Mouse (Mus musculus) ZHBTc4 (cell line): ENCODE results near the gene Tas2r143.

ENCODE experiments used
- DNase-seq: peaks from one replicate; pipeline ENCODE4 v3.0.0-alpha.2; 2011; ENCODE audit warnings: low read depth, low spot score

The Tas2r143 gene

GRCm38 (mm10) chr6:42397041-42397657 is 2.9 kb upstream of the Tas2r143 start:
- no peak for DNase-seq

DNA sequence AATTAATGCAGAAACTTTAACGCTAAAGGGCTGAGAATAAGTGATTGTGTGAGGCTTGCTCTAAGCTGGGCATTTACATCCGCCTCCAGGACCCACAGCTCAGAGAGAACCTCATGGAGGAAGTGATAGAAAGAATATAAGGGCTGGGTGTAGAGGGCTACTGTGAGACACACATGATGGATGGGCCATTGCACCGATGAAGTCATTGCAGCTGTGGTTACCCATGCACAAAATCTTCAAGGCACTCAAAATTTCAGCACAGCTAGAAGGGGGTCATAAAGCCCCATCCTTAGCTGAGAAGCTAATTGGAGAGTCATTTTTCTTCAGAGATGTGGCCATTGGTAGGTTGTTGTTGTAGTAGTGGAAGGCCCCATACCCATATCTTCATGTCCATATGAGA is 1.8 kb upstream of the Tas2r143 start:
- no peak for DNase-seq

- DNase-seq = no peak
Measured at GRCm38 (mm10) chr6:42398998-42399397, 1.0 kb upstream of the Tas2r143 start.

- no peak for DNase-seq
Measured at GRCm38 (mm10) chr6:42405134-42405533, 5.1 kb downstream of the Tas2r143 start, which contains the start of gene Tas2r135. Gene Tas2r135 (plus strand): TSS chr6:42405434.

GRCm38 (mm10) chr6:42419443-42419842 is 19.4 kb downstream of the Tas2r143 start:
- no peak for DNase-seq

GRCm38 (mm10) chr6:42421439-42421838 is 21.4 kb downstream of the Tas2r143 start:
- DNase-seq = no peak

DNA sequence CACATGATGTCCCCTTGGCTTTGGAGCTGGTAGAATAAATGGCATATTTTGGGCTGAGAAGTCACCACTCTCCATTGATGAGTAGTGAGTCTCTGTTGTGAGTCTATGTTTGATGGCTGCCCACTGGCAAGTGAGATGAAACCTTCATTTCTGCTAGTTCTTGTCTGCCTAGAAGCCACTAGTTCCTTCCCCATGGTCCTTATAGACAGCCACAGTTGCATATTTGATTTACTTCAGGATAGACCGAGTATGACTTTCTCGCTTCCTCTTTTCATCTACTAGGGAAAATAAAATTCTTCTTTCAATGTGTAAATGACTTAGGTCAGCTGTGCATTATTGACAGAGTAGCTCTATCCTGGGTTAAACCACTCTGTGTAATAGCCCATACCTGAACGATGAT is 24.4 kb downstream of the Tas2r143 start:
- DNase-seq = no peak

DNA sequence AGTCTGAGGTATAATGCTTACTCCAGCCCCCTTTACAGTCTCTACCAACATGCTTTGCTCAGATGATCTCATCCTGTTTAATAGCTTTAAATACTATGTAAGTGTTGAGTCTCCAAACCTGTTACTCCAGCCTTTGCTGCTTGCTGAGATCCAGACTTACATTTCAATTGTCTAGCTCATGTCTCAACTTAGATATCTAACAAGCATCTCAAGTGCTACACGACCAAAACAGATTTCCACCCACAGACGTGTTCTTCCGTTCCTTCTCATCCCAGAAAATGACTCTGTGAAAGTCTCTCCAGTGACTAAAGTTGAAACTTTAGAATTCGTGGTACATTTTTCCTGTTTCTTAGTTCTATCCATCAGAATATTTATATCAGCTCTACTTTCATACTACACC is 26.3 kb downstream of the Tas2r143 start:
- DNase-seq = no peak

GRCm38 (mm10) chr6:42433554-42433953 is 33.5 kb downstream of the Tas2r143 start:
- DNase-seq = no peak

DNA sequence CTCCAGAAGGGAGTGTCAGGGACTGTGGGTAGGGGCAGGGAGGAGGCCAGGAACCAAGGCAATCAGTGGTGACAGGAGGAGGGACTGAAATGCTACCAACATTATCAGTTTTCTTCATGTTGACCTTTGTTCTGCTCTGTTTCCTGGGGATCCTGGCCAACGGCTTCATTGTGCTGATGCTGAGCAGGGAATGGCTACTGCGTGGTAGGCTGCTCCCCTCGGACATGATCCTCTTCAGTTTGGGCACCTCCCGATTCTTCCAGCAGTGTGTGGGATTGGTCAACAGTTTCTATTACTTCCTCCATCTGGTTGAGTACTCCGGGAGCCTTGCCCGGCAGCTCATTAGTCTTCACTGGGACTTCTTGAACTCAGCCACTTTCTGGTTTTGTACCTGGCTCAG is 34.4 kb downstream of the Tas2r143 start, which contains the start of gene Tas2r126:
Gene Tas2r126 (plus strand): TSS at position 90 of the 400 bp plus-strand sequence.
- no peak for DNase-seq

DNA sequence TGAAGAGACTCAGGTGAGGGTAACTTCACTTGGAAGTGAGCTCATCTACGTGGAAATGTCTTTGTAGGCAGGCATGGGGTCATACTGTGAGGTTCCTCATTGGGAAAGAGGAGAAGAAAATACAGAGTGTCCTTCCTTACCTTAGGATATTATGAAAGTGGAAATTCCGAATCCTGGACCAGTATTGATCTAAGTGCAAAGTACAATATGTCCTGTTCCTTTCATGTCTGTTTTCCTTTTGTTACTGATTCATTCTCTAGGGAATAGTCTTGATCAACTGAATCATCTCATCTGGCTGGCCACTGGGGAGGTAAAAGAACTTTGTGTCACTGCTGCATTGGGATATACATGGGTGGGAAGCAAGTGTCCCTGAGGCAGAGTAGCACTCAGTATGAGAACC is 35.5 kb downstream of the Tas2r143 start:
- DNase-seq = no peak

GRCm38 (mm10) chr6:42441395-42441794 is 41.4 kb downstream of the Tas2r143 start:
- DNase-seq = no peak

DNA sequence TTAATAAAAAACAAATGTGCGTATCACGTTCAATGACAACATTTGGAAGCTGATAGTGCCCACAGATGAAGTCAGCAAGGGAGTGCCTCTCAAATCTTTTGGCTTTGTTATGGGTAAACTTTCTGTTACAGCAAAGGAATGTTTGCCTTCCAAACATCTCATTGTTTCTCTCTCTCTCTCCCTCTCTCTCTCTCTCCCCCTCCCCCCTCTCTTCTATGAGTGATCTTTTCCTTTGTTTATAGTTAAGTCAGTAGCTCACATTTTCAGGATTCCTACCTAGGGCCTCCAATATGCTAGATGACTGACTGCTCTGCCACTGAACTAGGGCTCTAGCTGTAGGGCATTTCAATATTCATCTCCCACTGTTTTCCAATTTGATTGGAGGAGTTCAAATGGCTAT is 44.5 kb downstream of the Tas2r143 start:
- peak; percentile 31 for DNase-seq

- DNase-seq = no peak
Measured at GRCm38 (mm10) chr6:42447381-42447780, 47.3 kb downstream of the Tas2r143 start.
